Mouse (Mus musculus) mouse embryonic stem cell (cell line): ENCODE measurements around the gene Gkn2.

Experiments
- in situ Hi-C, 2 experiments: fragments of 300-500 bp; cut with MboI; formaldehyde crosslinking; loops; 1 replicate in 1 of 2; 3 replicates in 1 of 2; pipeline ENCODE4 v1.14.3; 2019 to 2020; ENCODE audit warnings: low sequenced_read_pairs in 2 of 2, low pct_unique_long_range_greater_than_20kb in 1 of 2, mixed read lengths in 1 of 2; ENCODE audit not compliant: unreplicated experiment in 1 of 2

Gene Gkn2

GRCm38 (mm10) chr6:87373057-87373456, at the start of gene Gkn2:
Gene Gkn2 (plus strand): TSS chr6:87373357.
- in situ Hi-C loops = no loop called here

- in situ Hi-C loops = no loop called here
Observed at GRCm38 (mm10) chr6:87323381-87323780, 49.8 kb upstream of the Gkn2 start.

GRCm38 (mm10) chr6:87326932-87327331, 46.2 kb upstream of the Gkn2 start:
- in situ Hi-C loops = no loop called here

GRCm38 (mm10) chr6:87328265-87329173, 44.6 kb upstream of the Gkn2 start:
- in situ Hi-C loops = no loop called here

- in situ Hi-C loops = no loop called here
Observed at GRCm38 (mm10) chr6:87332380-87332779, 40.8 kb upstream of the Gkn2 start.

GRCm38 (mm10) chr6:87334361-87335090, 38.6 kb upstream of the Gkn2 start:
- in situ Hi-C loops = loop anchor here in 1 of 2 experiments (5.0 kb wide), 1 partner anchor 232 kb away; the partner anchor contains the start of gene D6Ertd527e

- in situ Hi-C loops = loop anchor here in 1 of 2 experiments (5.0 kb wide), 1 partner anchor 233 kb away; the partner anchor contains the start of gene D6Ertd527e
Observed at GRCm38 (mm10) chr6:87335091-87335934, 37.8 kb upstream of the Gkn2 start, which contains the start of gene Antxr1. Gene Antxr1 (minus strand): TSS chr6:87335821.

- in situ Hi-C loops = loop anchor here in 1 of 2 experiments (5.0 kb wide), 1 partner anchor 234 kb away; the partner anchor contains the start of gene D6Ertd527e
Observed at GRCm38 (mm10) chr6:87335935-87336295, 37.2 kb upstream of the Gkn2 start.

GRCm38 (mm10) chr6:87350829-87351228, 22.3 kb upstream of the Gkn2 start, which contains the start of gene Gkn1:
Gene Gkn1 (minus strand): TSS chr6:87350942.
- in situ Hi-C loops = no loop called here

- in situ Hi-C loops = no loop called here
Observed at GRCm38 (mm10) chr6:87354441-87354840, 18.7 kb upstream of the Gkn2 start.

- in situ Hi-C loops = no loop called here
Observed at GRCm38 (mm10) chr6:87369223-87369622, 3.9 kb upstream of the Gkn2 start.

- in situ Hi-C loops = no loop called here
Observed at GRCm38 (mm10) chr6:87383926-87384691, 11.0 kb downstream of the Gkn2 start.

- in situ Hi-C loops = no loop called here
Observed at GRCm38 (mm10) chr6:87384761-87385160, 11.6 kb downstream of the Gkn2 start.

- in situ Hi-C loops = no loop called here
Observed at GRCm38 (mm10) chr6:87386203-87386602, 13.0 kb downstream of the Gkn2 start.

- in situ Hi-C loops = no loop called here
Observed at GRCm38 (mm10) chr6:87386681-87387080, 13.5 kb downstream of the Gkn2 start.

- in situ Hi-C loops = no loop called here
Observed at GRCm38 (mm10) chr6:87388877-87389276, 15.7 kb downstream of the Gkn2 start, which contains the start of gene Gkn3. Gene Gkn3 (minus strand): TSS chr6:87388935.

- in situ Hi-C loops = no loop called here
Observed at GRCm38 (mm10) chr6:87389455-87389989, 16.4 kb downstream of the Gkn2 start.
